Mouse (Mus musculus) thymus, adult 2 months (tissue): ENCODE results near the gene Lrrc4.

Source experiments
- CTCF ChIP-seq: fragments of 200-500 bp; IDR thresholded peaks from 2 replicates; pipeline ENCODE4 v1.5.1; 2012; ENCODE audit warnings: mild to moderate bottlenecking, control low read depth, low read length, moderate library complexity, borderline replicate concordance; ENCODE audit not compliant: control insufficient read depth, poor library complexity, insufficient read depth; ENCODE audit errors: extremely low read depth
- POLR2A ChIP-seq: fragments of 200-500 bp; IDR thresholded peaks from 2 replicates; pipeline ENCODE4 v1.6.1; 2012; ENCODE audit warnings: mild to moderate bottlenecking, low read length, control low read depth, moderate library complexity; ENCODE audit not compliant: control insufficient read depth, poor library complexity, insufficient read depth; ENCODE audit errors: extremely low read depth

GRCm38 (mm10) chr6:28857198-28858180 lies 25.9 kb upstream of the Lrrc4 start:
- TF ChIP-seq CTCF, result no peak
- TF ChIP-seq POLR2A, result no peak
